ENCODE assay signal across 9 mouse cellular contexts in genomic region chr19:18420381-18420785, GRCm38 (mm10).
DNase-seq lines count a peak whose midpoint lies in the region; ATAC-seq and TF ChIP-seq lines count a peak whose summit lies in the region.
"Had no signal": no experiment of that assay in that cellular context is flagged by ENCODE, and none has a peak within 500 bp of the region (broad histone marks: within the 10 kb centered on the region; RNA-seq: fewer than 3 reads in every experiment).

No protein-coding gene starts in this region.

- H3K4me3 ChIP-seq in forebrain, embryonic 11.5 days (ENCODE audit: low read depth, low read length): no peak overlapping the region
- no peak overlapping the region for H3K4me3 ChIP-seq in forebrain, postnatal 0 days (ENCODE audit: low read depth, low read length)
- H3K4me3 ChIP-seq in gastrocnemius, adult 2 months: no peak overlapping the region
- H3K4me3 ChIP-seq in lung, embryonic 16.5 days (ENCODE audit: low read length): no peak overlapping the region
- H3K4me3 ChIP-seq in intestine, postnatal 0 days (ENCODE audit: low read depth, low read length): no peak overlapping the region
- H3K4me3 ChIP-seq: neural tube, embryonic 12.5 days had no signal

- 65% methylated on average over 9 of the region's 9 CpGs for WGBS in forebrain, embryonic 11.5 days
- WGBS in forebrain, postnatal 0 days: 80% methylated on average over 9 of the region's 9 CpGs
- 52% methylated on average over 9 of the region's 9 CpGs for WGBS in lung, embryonic 16.5 days
- 41% methylated on average over 9 of the region's 9 CpGs for WGBS in intestine, postnatal 0 days

- H3K9ac ChIP-seq in forebrain, embryonic 11.5 days (ENCODE audit: low read length): no peak overlapping the region
- H3K9ac ChIP-seq in forebrain, postnatal 0 days: no peak overlapping the region
- no peak overlapping the region for H3K9ac ChIP-seq in lung, embryonic 16.5 days (ENCODE audit: low read length)
- H3K9ac ChIP-seq in intestine, postnatal 0 days (ENCODE audit: low read depth, low read length): no peak overlapping the region
- H3K9ac ChIP-seq: neural tube, embryonic 12.5 days had no signal

- H3K36me3 ChIP-seq in forebrain, embryonic 11.5 days (ENCODE audit: control insufficient read depth, insufficient read depth, low read length): no peaks in the 10 kb centered on the region
- H3K36me3 ChIP-seq in forebrain, postnatal 0 days (ENCODE audit: insufficient read depth): no peaks in the 10 kb centered on the region
- no peaks in the 10 kb centered on the region for H3K36me3 ChIP-seq in lung, embryonic 16.5 days (ENCODE audit: control insufficient read depth, insufficient read depth, low read length)
- no peaks in the 10 kb centered on the region for H3K36me3 ChIP-seq in intestine, postnatal 0 days (ENCODE audit: control insufficient read depth, insufficient read depth)
- H3K36me3 ChIP-seq: neural tube, embryonic 12.5 days had no signal

- ATAC-seq in forebrain, embryonic 11.5 days (replicated peaks; ENCODE audit: low FRiP score): no peak
- ATAC-seq in forebrain, postnatal 0 days: no peak; the same call in 1 of the 2 replicates
- ATAC-seq in cerebellum, adult (ENCODE audit: insufficient number of reproducible peaks, low FRiP score, low TSS enrichment): peak; percentile 76
- 0 out of 2 replicates have a peak, but pooled peaks have one; percentile 34 for ATAC-seq in lung, embryonic 16.5 days (ENCODE audit: low read depth)
- ATAC-seq in intestine, postnatal 0 days: no peak
- ATAC-seq in erythroid progenitor cell, adult 5-6 weeks (replicated peaks; ENCODE audit: low FRiP score, poor library complexity, severe bottlenecking): no peak

- intact Hi-C loops in gastrocnemius, adult 2 months (cut with DNase I): no loop called here

- TF ChIP-seq CTCF in forebrain, postnatal 0 days (IDR thresholded peaks at IDR 0.05; ENCODE audit: low read depth): no peak
- TF ChIP-seq CTCF in gastrocnemius, adult 2 months (IDR thresholded peaks at IDR 0.05): no peak
- no peak for TF ChIP-seq CTCF in intestine, postnatal 0 days (IDR thresholded peaks at IDR 0.05; ENCODE audit: low read depth)

- peak; percentile 52 for DNase-seq in forebrain, embryonic 11.5 days (ENCODE audit: low spot score)
- DNase-seq in forebrain, postnatal 0 days: no peak
- DNase-seq in gastrocnemius, adult 2 months: peak; percentile 65
- DNase-seq in heart, adult 11 months: no peak

- H3K27me3 ChIP-seq in forebrain, embryonic 11.5 days (ENCODE audit: control insufficient read depth, insufficient read depth, low read length): no peaks in the 10 kb centered on the region
- H3K27me3 ChIP-seq in forebrain, postnatal 0 days (ENCODE audit: insufficient read depth, low read length): no peaks in the 10 kb centered on the region
- H3K27me3 ChIP-seq in lung, embryonic 16.5 days (ENCODE audit: control insufficient read depth, insufficient read depth, low read depth, low read length): no peaks in the 10 kb centered on the region
- no peaks in the 10 kb centered on the region for H3K27me3 ChIP-seq in intestine, postnatal 0 days (replicated peaks; ENCODE audit: control insufficient read depth, insufficient read depth, low read length)
- H3K27me3 ChIP-seq: neural tube, embryonic 12.5 days had no signal

- no peaks in the 10 kb centered on the region for H3K4me1 ChIP-seq in forebrain, embryonic 11.5 days (replicated peaks; ENCODE audit: control insufficient read depth, insufficient read depth, low read length)
- no peaks in the 10 kb centered on the region for H3K4me1 ChIP-seq in forebrain, postnatal 0 days (ENCODE audit: insufficient read depth)
- no peaks in the 10 kb centered on the region; the same call in 1 of the 2 replicates for H3K4me1 ChIP-seq in lung, embryonic 16.5 days (replicated peaks; ENCODE audit: control insufficient read depth, insufficient read depth, low read length)
- H3K4me1 ChIP-seq in intestine, postnatal 0 days (replicated peaks; ENCODE audit: control insufficient read depth, insufficient read depth, low read length): no peaks in the 10 kb centered on the region
- H3K4me1 ChIP-seq: neural tube, embryonic 12.5 days had no signal

- H3K27ac ChIP-seq in forebrain, embryonic 11.5 days (ENCODE audit: low read depth, low read length): no peak overlapping the region
- no peak overlapping the region for H3K27ac ChIP-seq in forebrain, postnatal 0 days (ENCODE audit: low read depth, low read length)
- H3K27ac ChIP-seq in gastrocnemius, adult 2 months: no peak overlapping the region
- no peak overlapping the region for H3K27ac ChIP-seq in lung, embryonic 16.5 days (ENCODE audit: low read length)
- H3K27ac ChIP-seq in intestine, postnatal 0 days (ENCODE audit: low read depth, low read length): no peak overlapping the region
- H3K27ac ChIP-seq: neural tube, embryonic 12.5 days had no signal

- H3K9me3 ChIP-seq in forebrain, embryonic 11.5 days (ENCODE audit: control insufficient read depth, low read length): no peaks in the 10 kb centered on the region
- H3K9me3 ChIP-seq in forebrain, postnatal 0 days (ENCODE audit: low read length): no peaks in the 10 kb centered on the region
- H3K9me3 ChIP-seq in lung, embryonic 16.5 days (ENCODE audit: control insufficient read depth, low read length): no peaks in the 10 kb centered on the region
- H3K9me3 ChIP-seq in intestine, postnatal 0 days (ENCODE audit: control insufficient read depth): no peaks in the 10 kb centered on the region
- H3K9me3 ChIP-seq: neural tube, embryonic 12.5 days had no signal

- H3K4me2 ChIP-seq in forebrain, embryonic 11.5 days (ENCODE audit: low read depth, low read length, severe bottlenecking): no peak overlapping the region
- no peak overlapping the region for H3K4me2 ChIP-seq in forebrain, postnatal 0 days (ENCODE audit: low read depth)
- no peak overlapping the region for H3K4me2 ChIP-seq in lung, embryonic 16.5 days (ENCODE audit: low read depth, low read length)
- H3K4me2 ChIP-seq in intestine, postnatal 0 days (replicated peaks; ENCODE audit: low read depth): no peak overlapping the region
- H3K4me2 ChIP-seq: neural tube, embryonic 12.5 days had no signal

Comparison
In these comparisons a context has a peak if more than half of its experiments do, and no peak if none do; other contexts are left out.
1. DNase-seq: peak in forebrain, embryonic 11.5 days (single experiment) and gastrocnemius, adult 2 months (single experiment); none in forebrain, postnatal 0 days (single experiment) and heart, adult 11 months (single experiment).
2. ATAC-seq: peak in cerebellum, adult (single experiment) and lung, embryonic 16.5 days (single experiment); none in forebrain, embryonic 11.5 days (single experiment), forebrain, postnatal 0 days (single experiment), intestine, postnatal 0 days (single experiment) and erythroid progenitor cell, adult 5-6 weeks (single experiment).